Mouse (Mus musculus): ENCODE measurements around the gene Elmod3.
A peak's percentile ranks its signal among the peaks of the same experiment; 100 is the strongest.
"Not testable (repeated sequence)": the region's sequence is repeated elsewhere in the genome, so short reads cannot be mapped to it uniquely, and the experiment has no call there.

The Elmod3 gene

GRCm38 (mm10) chr6:72534035-72534809 is 64.0 kb downstream of the Elmod3 start:
- DNase-seq (ENCODE audit: low spot score in 2 of 2), result peak; percentile 45 to 46

- not testable (repeated sequence) for DNase-seq (ENCODE audit: low spot score in 2 of 2)
Measured at GRCm38 (mm10) chr6:72533555-72533954, 64.7 kb downstream of the Elmod3 start.

- DNase-seq (ENCODE audit: low spot score in 2 of 2), result peak; percentile 27 to 51
Measured at GRCm38 (mm10) chr6:72532580-72532979, 65.6 kb downstream of the Elmod3 start.

- DNase-seq (ENCODE audit: low spot score in 2 of 2), result no peak
Measured at GRCm38 (mm10) chr6:72528410-72529151, 69.6 kb downstream of the Elmod3 start.

- no peak for DNase-seq (ENCODE audit: low spot score in 2 of 2)
Measured at GRCm38 (mm10) chr6:72527070-72527469, 71.1 kb downstream of the Elmod3 start.

- DNase-seq (ENCODE audit: low spot score in 2 of 2), result no peak
Measured at GRCm38 (mm10) chr6:72524160-72524559, 74.1 kb downstream of the Elmod3 start.

- no peak for DNase-seq (ENCODE audit: low spot score in 2 of 2)
Measured at GRCm38 (mm10) chr6:72523222-72523621, 75.0 kb downstream of the Elmod3 start.

- DNase-seq (ENCODE audit: low spot score in 2 of 2), result no peak
Measured at GRCm38 (mm10) chr6:72522288-72522687, 75.9 kb downstream of the Elmod3 start.

- DNase-seq (ENCODE audit: low spot score in 2 of 2), result no peak
Measured at GRCm38 (mm10) chr6:72521607-72522006, 76.6 kb downstream of the Elmod3 start, which contains the start of gene Sh2d6. Sh2d6 (minus strand) TSS chr6:72521707.

GRCm38 (mm10) chr6:72520904-72521303 is 77.3 kb downstream of the Elmod3 start:
- DNase-seq (ENCODE audit: low spot score in 2 of 2), result no peak

GRCm38 (mm10) chr6:72519892-72520663 is 78.1 kb downstream of the Elmod3 start:
- DNase-seq (ENCODE audit: low spot score in 2 of 2), result no peak

GRCm38 (mm10) chr6:72519303-72519702 is 78.9 kb downstream of the Elmod3 start:
- no peak for DNase-seq (ENCODE audit: low spot score in 2 of 2)

- DNase-seq (ENCODE audit: low spot score in 2 of 2), result no peak
Measured at GRCm38 (mm10) chr6:72518842-72519241, 79.4 kb downstream of the Elmod3 start.

Data from right cerebral cortex, postnatal 36 days (tissue).